Mouse (Mus musculus): ENCODE data around the gene Mapk6. TPM values are rescaled to one million over a fixed set of nuclear protein-coding genes. Genes with fewer than 3 reads are reported as not detected.

The Mapk6 gene
- total and polyA plus RNA-seq, 3 experiments, result 19.6 to 91.0 (median 44.1) TPM

- Histone ChIP-seq H3K9ac (ENCODE audit: control insufficient read depth, low read depth, low read length, poor library complexity, severe bottlenecking) (no peak overlapping the region), H3K79me2 (ENCODE audit: control insufficient read depth, insufficient read depth, low read length, poor library complexity) (no peaks in the 10 kb centered on the region), H3K27ac (ENCODE audit: control insufficient read depth, low read depth, low read length) (no peak overlapping the region), H3K4me1 (ENCODE audit: control insufficient read depth in 1 of 2, insufficient read depth in 2 of 2, low read length in 2 of 2) (0 out of 4 replicates have a peak, but pooled peaks cover 0 to 3% of the 10 kb centered on the region in 2 experiments), H3K9me3 (replicated peaks; ENCODE audit: insufficient read depth, low read length) (no peaks in the 10 kb centered on the region), H3K4me3 (ENCODE audit: control insufficient read depth in 1 of 2, insufficient read depth in 1 of 2, low read depth in 2 of 2, low read length in 2 of 2) (no peak overlapping the region), H3K36me3 (ENCODE audit: control insufficient read depth in 1 of 2, insufficient read depth in 2 of 2, low read length in 2 of 2) (0 out of 4 replicates have a peak, but pooled peaks cover 0 to 3% of the 10 kb centered on the region in 2 experiments), H3K27me3 (ENCODE audit: control insufficient read depth in 1 of 2, insufficient read depth in 2 of 2, low read length in 2 of 2) (no peaks in the 10 kb centered on the region)
- DNase-seq (ENCODE audit: low read depth, low spot score), result peak; percentile 20
- TF ChIP-seq E2F4 (IDR thresholded peaks at IDR 0.05; ENCODE audit: borderline replicate concordance, low read depth, low read length) (no peak), UBTF (IDR thresholded peaks at IDR 0.05; ENCODE audit: borderline replicate concordance, insufficient read depth, low read depth, low read length) (no peak), ZC3H11A (IDR thresholded peaks at IDR 0.05; ENCODE audit: low read depth, low read length) (no peak), TCF12 (IDR thresholded peaks at IDR 0.05; ENCODE audit: low read depth, low read length) (no peak), JUND (IDR thresholded peaks at IDR 0.05; ENCODE audit: low read depth, low read length) (no peak), BHLHE40 (IDR thresholded peaks at IDR 0.05; ENCODE audit: borderline replicate concordance, low read depth, low read length) (no peak), ZKSCAN1 (IDR thresholded peaks at IDR 0.05; ENCODE audit: low read depth, low read length) (no peak), POLR2AphosphoS2 (IDR thresholded peaks at IDR 0.05; ENCODE audit: low read length) (no peak), MAFK (IDR thresholded peaks at IDR 0.05; ENCODE audit: borderline replicate concordance, low read depth, low read length) (no peak), CTCF (IDR thresholded peaks at IDR 0.05 in 2 of 3, conservative IDR thresholded peaks at IDR 0.05 in 1 of 3; ENCODE audit: control insufficient read depth in 1 of 3, insufficient read depth in 1 of 3, low read depth in 2 of 3, low read length in 3 of 3, poor library complexity in 1 of 3, severe bottlenecking in 1 of 3) (no peak), GATA1 (IDR thresholded peaks at IDR 0.05; ENCODE audit: low read depth, low read length) (no peak), POLR2AphosphoS5 (IDR thresholded peaks at IDR 0.05; ENCODE audit: borderline replicate concordance, low read depth, low read length) (no peak), SMC3 (IDR thresholded peaks at IDR 0.05; ENCODE audit: low read depth, low read length) (no peak), RAD21 (IDR thresholded peaks at IDR 0.05; ENCODE audit: low read depth, low read length) (no peak), ETS1 (IDR thresholded peaks at IDR 0.05; ENCODE audit: low read depth, low read length) (no peak), EP300 (IDR thresholded peaks at IDR 0.05; ENCODE audit: low read depth in 1 of 2, low read length in 2 of 2) (no peak), TBP (IDR thresholded peaks at IDR 0.05; ENCODE audit: low read depth, low read length) (no peak), TAL1 (IDR thresholded peaks at IDR 0.05; ENCODE audit: low read length) (no peak), USF2 (IDR thresholded peaks at IDR 0.05; ENCODE audit: borderline replicate concordance in 1 of 2, insufficient read depth in 1 of 2, low read depth in 1 of 2, low read length in 2 of 2) (no peak)
These were observed 47.6 kb downstream of the Mapk6 start for GRCm38 (mm10) chr9:75362201-75362600.

- H3K4me1 ChIP-seq (ENCODE audit: control insufficient read depth in 1 of 2, insufficient read depth in 2 of 2, low read length in 2 of 2), result 0 out of 4 replicates have a peak, but pooled peaks cover 0 to 3% of the 10 kb centered on the region in 2 experiments
- H3K79me2 ChIP-seq (ENCODE audit: control insufficient read depth, insufficient read depth, low read length, poor library complexity), result no peaks in the 10 kb centered on the region
- no peak overlapping the region for H3K4me3 ChIP-seq (ENCODE audit: control insufficient read depth in 1 of 2, insufficient read depth in 1 of 2, low read depth in 2 of 2, low read length in 2 of 2)
- H3K9ac ChIP-seq (ENCODE audit: control insufficient read depth, low read depth, low read length, poor library complexity, severe bottlenecking), result no peak overlapping the region
- no peaks in the 10 kb centered on the region for H3K27me3 ChIP-seq (ENCODE audit: control insufficient read depth in 1 of 2, insufficient read depth in 2 of 2, low read length in 2 of 2)
- TF ChIP-seq MAFK (IDR thresholded peaks at IDR 0.05; ENCODE audit: borderline replicate concordance, low read depth, low read length), result no peak
- TF ChIP-seq CTCF (IDR thresholded peaks at IDR 0.05 in 2 of 3, conservative IDR thresholded peaks at IDR 0.05 in 1 of 3; ENCODE audit: control insufficient read depth in 1 of 3, insufficient read depth in 1 of 3, low read depth in 2 of 3, low read length in 3 of 3, poor library complexity in 1 of 3, severe bottlenecking in 1 of 3), result peak; percentile 71 to 97 (median 88)
- peak; percentile 73 for TF ChIP-seq ZNF384 (IDR thresholded peaks at IDR 0.05; ENCODE audit: low read depth, low read length)
- no peak for TF ChIP-seq USF2 (IDR thresholded peaks at IDR 0.05; ENCODE audit: borderline replicate concordance in 1 of 2, insufficient read depth in 1 of 2, low read depth in 1 of 2, low read length in 2 of 2)
- TF ChIP-seq USF1 (IDR thresholded peaks at IDR 0.05; ENCODE audit: low read depth, low read length), result no peak
- TF ChIP-seq CHD1 (IDR thresholded peaks at IDR 0.05; ENCODE audit: low read depth, low read length), result no peak
- peak; percentile 80 for TF ChIP-seq ZC3H11A (IDR thresholded peaks at IDR 0.05; ENCODE audit: low read depth, low read length)
- peak; percentile 79 for TF ChIP-seq RAD21 (IDR thresholded peaks at IDR 0.05; ENCODE audit: low read depth, low read length)
- peak; percentile 99 for TF ChIP-seq SMC3 (IDR thresholded peaks at IDR 0.05; ENCODE audit: low read depth, low read length)
- H3K36me3 ChIP-seq (ENCODE audit: control insufficient read depth in 1 of 2, insufficient read depth in 2 of 2, low read length in 2 of 2), result 0 out of 4 replicates have a peak, but pooled peaks cover 0 to 3% of the 10 kb centered on the region in 2 experiments
- no peaks in the 10 kb centered on the region for H3K9me3 ChIP-seq (replicated peaks; ENCODE audit: insufficient read depth, low read length)
- no peak overlapping the region for H3K27ac ChIP-seq (ENCODE audit: control insufficient read depth, low read depth, low read length)
- peak; percentile 74 for DNase-seq (ENCODE audit: low read depth, low spot score)
These were observed 48.1 kb downstream of the Mapk6 start for GRCm38 (mm10) chr9:75361699-75362098.
